Mouse (Mus musculus): Measurements from ENCODE around the gene Tbcd.

- TF ChIP-seq CTCF (IDR thresholded peaks at IDR 0.05; ENCODE audit: borderline replicate concordance, extremely low read depth, insufficient read depth, insufficient read length) (no peak), POLR2A (IDR thresholded peaks at IDR 0.05; ENCODE audit: borderline replicate concordance, extremely low read depth, insufficient read depth, insufficient read length, poor library complexity, severe bottlenecking) (no peak)
Observed at GRCm38 (mm10) chr11:121549843-121550647, 98.3 kb downstream of the Tbcd start.

All from brain, embryonic 14.5 days (tissue).